34 mouse cellular contexts compared by ENCODE assay signal in genomic region chr6:146871975-146872374, GRCm38 (mm10). TPM values are rescaled to one million over a fixed set of nuclear protein-coding genes. Genes with fewer than 3 reads are reported as not detected.
"Had no signal": no experiment of that assay in that cellular context is flagged by ENCODE, and none has a peak within 500 bp of the region (broad histone marks: within the 10 kb centered on the region; RNA-seq: fewer than 3 reads in every experiment).

No protein-coding gene starts in this region.

- H3K27me3 ChIP-seq: heart, embryonic 13.5 days; heart, embryonic 15.5 days; hindbrain, embryonic 13.5 days; hindbrain, embryonic 15.5 days; limb, embryonic 12.5 days had no signal

- H3K4me1 ChIP-seq: hindbrain, embryonic 13.5 days; hindbrain, embryonic 15.5 days; limb, embryonic 10.5 days; limb, embryonic 12.5 days had no signal

- H3K4me2 ChIP-seq: heart, embryonic 11.5 days; heart, embryonic 13.5 days; heart, embryonic 15.5 days; hindbrain, embryonic 13.5 days; hindbrain, embryonic 15.5 days; limb, embryonic 12.5 days had no signal

- DNase-seq: gastrocnemius, adult 2 months; gastrocnemius, postnatal 10 days; gastrocnemius, postnatal 25 days; heart, adult 11 months; heart, adult 2 months; heart, postnatal 14 days; heart, postnatal 36 days; kidney, adult 18-20 months; kidney, adult 8-10 months; kidney, postnatal 10 days; kidney, postnatal 25 days; kidney, postnatal 4 days had no signal

- H3K4me3 ChIP-seq: gastrocnemius, adult 2 months; heart, adult 2 months; heart, embryonic 13.5 days; heart, embryonic 15.5 days; hindbrain, embryonic 13.5 days; hindbrain, embryonic 15.5 days; layer of hippocampus, adult 2 months; left cerebral cortex, adult 2 months; limb, embryonic 10.5 days; limb, embryonic 12.5 days had no signal

- H3K36me3 ChIP-seq: heart, embryonic 15.5 days; hindbrain, embryonic 13.5 days; hindbrain, embryonic 15.5 days; limb, embryonic 10.5 days; limb, embryonic 12.5 days had no signal

- H3K27ac ChIP-seq: gastrocnemius, adult 2 months; heart, adult 2 months; heart, embryonic 13.5 days; heart, embryonic 15.5 days; hindbrain, embryonic 13.5 days; hindbrain, embryonic 15.5 days; hindbrain, postnatal 0 days; layer of hippocampus, adult 2 months; left cerebral cortex, adult 2 months; limb, embryonic 10.5 days; limb, embryonic 12.5 days had no signal

- ATAC-seq: hindbrain, postnatal 0 days; intestine, embryonic 16.5 days had no signal

- H3K9me3 ChIP-seq: hindbrain, embryonic 15.5 days; limb, embryonic 10.5 days had no signal

- H3K9ac ChIP-seq: heart, embryonic 13.5 days; heart, embryonic 15.5 days; hindbrain, embryonic 13.5 days; hindbrain, embryonic 15.5 days; limb, embryonic 12.5 days had no signal

RNA-seq across cellular contexts. Expression of gene Smco2, which starts 22.1 kb away (rescaled TPM):
- total RNA-seq: gastrocnemius, adult 2 months; gastrocnemius, postnatal 10 days; gastrocnemius, postnatal 25 days; gastrocnemius, postnatal 4 days; hematopoietic stem cell, adult 5-6 weeks; hindbrain, postnatal 0 days; layer of hippocampus, adult 2 months; layer of hippocampus, postnatal 10 days; layer of hippocampus, postnatal 25 days; left cerebral cortex, adult 2 months; left cerebral cortex, postnatal 14 days; left cerebral cortex, postnatal 36 days had no signal
- polyA plus RNA-seq: heart, embryonic 11.5 days; heart, embryonic 13.5 days; hindbrain, embryonic 11.5 days; hindbrain, embryonic 13.5 days; hindbrain, embryonic 15.5 days; hindbrain, postnatal 0 days; intestine, embryonic 14.5 days; intestine, embryonic 16.5 days; kidney, embryonic 14.5 days; kidney, embryonic 16.5 days; limb, embryonic 10.5 days; limb, embryonic 12.5 days; limb, embryonic 14.5 days had no signal
